Mouse (Mus musculus) T-cell, adult 2 months (primary cell): ENCODE results near the gene Spg20.
A peak's percentile ranks its signal among the peaks of the same experiment; 100 is the strongest.

Source experiments
- DNase-seq: peaks from one replicate; pipeline ENCODE4 v3.0.0; 2022; ENCODE audit warnings: low spot score

Spg20 gene

GRCm38 (mm10) chr3:55111935-55112709 lies at the start of gene Spg20:
Gene Spg20, plus strand, starts transcription at chr3:55112108.
- peak; percentile 88 for DNase-seq

GRCm38 (mm10) chr3:55062653-55063052 lies 49.3 kb upstream of the Spg20 start:
- DNase-seq: no peak

DNA sequence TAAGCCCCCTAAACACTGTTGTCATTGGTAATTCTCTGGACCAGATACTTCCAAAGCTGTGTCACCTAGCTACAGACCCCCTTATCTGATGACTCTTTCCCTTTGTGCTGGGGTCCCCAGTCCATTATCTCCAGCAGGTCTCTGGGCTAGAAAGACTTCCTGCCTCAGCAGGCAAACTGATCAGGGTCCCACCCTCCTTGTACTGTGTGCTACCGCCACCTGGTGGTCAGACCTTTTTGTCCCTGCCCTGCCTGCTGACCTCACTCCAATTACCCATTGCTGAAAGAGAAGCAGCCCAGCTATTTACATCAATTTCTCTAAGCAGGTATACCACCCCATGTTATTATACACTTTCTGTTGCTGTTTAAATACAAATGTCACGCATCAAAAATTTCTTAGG lies 47.5 kb upstream of the Spg20 start:
- peak; percentile 11 for DNase-seq

- DNase-seq: no peak
Measured at GRCm38 (mm10) chr3:55065738-55066665, 45.9 kb upstream of the Spg20 start.

GRCm38 (mm10) chr3:55066666-55067023 lies 45.3 kb upstream of the Spg20 start:
- no peak for DNase-seq

GRCm38 (mm10) chr3:55067791-55068434 lies 44.0 kb upstream of the Spg20 start:
- DNase-seq: no peak

GRCm38 (mm10) chr3:55074576-55075293 lies 37.2 kb upstream of the Spg20 start:
- no peak for DNase-seq

- DNase-seq: no peak
Measured at GRCm38 (mm10) chr3:55075294-55075648, 36.6 kb upstream of the Spg20 start.

DNA sequence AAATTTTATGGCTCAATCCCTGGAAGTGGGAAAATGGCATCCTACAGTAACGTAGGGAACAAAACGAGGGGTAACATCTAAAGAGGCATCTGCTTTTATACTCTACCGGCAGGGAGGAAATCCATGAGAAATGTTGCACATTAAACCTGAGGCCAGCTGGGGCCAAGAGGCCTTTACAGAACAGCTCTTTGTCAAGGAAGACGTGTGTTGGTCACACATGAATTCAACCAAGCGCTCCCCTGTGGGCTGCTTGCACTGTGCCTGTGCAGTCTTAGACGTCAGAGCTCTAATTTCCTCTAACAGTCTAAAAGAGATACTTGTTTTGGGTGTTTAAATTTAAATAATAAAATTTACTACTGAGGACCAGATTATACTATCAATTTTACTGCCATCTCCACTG lies 33.7 kb upstream of the Spg20 start:
- DNase-seq: no peak

DNA sequence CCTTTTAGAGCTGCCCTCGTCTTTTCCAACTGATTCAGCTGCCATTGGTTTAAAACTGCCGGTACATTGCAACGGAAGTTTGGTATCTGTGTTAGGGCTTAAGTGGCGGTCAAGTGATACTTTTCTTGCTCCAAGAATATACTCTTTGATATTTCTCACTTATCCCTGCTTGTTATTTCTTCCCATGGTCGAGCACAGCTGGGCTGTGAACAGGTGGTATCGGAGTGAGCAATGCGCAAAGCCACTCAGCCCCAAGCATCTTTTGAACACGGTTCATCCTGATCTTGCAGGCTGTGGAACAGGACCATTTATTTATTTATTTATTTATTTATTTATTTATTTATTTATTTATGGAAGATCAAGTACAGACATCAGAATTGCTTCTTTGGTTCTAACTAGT lies 32.3 kb upstream of the Spg20 start:
- DNase-seq: no peak

- DNase-seq: peak; percentile 28
Measured at GRCm38 (mm10) chr3:55080055-55080454, 31.9 kb upstream of the Spg20 start.

- no peak for DNase-seq
Measured at GRCm38 (mm10) chr3:55084781-55085180, 27.1 kb upstream of the Spg20 start.

DNA sequence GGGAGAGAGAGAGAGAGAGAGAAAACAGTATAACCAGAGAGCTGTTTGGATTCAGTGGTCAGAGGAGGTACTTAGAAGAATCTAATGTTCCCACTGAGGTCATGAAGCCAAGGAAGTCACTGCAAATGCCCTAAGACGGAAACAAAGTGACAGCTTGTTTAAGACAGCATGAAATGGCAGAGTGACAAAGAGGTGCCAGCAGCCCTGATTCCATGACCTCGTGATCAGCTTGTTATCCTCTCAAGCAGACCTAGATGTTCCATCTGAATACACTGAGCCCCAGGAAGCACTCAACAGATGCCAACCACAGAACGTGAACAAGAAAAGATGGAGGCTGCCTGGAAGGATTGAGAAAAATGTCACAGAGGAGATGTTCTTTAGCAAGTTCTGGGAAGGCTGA lies 26.2 kb upstream of the Spg20 start:
- no peak for DNase-seq

DNA sequence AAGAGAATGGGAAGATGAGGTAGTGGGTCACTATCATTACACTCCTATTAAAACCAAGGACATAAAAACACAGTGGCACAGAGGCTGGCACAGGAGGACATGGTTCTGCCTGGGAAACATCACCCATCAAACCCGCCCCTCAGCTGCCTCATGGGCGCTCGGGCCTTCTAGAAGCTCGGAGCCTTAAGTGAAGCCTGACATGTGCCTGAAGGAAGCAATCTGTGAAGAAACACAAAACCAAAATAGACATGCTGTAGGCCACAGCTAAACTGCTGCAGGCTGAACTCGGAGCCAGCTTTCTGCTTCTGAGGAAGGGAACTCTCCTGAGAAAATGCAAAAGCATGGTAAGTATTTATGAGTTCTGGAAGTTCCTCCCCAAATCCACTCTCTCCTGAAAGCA lies 25.0 kb upstream of the Spg20 start:
- DNase-seq: no peak

GRCm38 (mm10) chr3:55087360-55087759 lies 24.5 kb upstream of the Spg20 start:
- DNase-seq: no peak

GRCm38 (mm10) chr3:55088359-55088758 lies 23.5 kb upstream of the Spg20 start:
- DNase-seq: no peak

DNA sequence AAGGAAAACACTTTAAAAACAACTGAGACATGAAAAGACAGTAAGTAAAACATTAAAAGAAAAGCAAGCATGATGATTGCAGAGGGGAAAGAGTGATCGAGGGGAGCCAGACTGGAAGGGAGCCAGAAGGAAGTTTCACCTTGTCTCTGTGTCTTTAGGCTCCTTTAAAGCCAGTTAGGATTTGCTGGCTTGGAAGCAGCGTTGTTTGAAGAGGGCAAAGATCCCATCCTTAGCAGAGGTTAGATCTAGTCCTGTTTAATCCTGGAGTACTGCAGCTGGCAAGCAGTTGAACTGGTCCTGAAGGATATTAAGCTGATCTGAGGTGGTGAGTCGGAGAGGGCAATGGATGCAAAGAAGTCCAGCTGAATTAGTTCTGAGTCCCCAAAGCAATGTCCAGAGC lies 23.1 kb upstream of the Spg20 start:
- no peak for DNase-seq

GRCm38 (mm10) chr3:55089291-55089690 lies 22.6 kb upstream of the Spg20 start:
- DNase-seq: no peak

DNA sequence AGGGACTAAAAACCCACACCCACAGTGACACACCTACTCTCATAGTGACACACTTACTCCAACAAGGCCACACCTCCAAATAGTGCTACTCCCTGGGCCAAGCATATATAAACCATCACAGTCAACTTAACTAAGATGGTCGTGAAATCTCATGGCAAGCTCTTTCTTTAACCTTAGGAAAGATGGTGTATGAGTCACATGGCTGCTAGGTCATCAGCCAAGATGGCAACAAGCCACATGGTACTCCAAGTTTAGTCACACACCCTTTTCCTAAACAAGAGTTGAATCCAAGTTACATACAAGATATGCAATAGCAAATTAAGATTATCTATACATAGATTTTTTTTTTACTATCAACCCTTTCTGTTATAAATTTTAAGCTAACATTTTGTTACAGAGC lies 18.7 kb upstream of the Spg20 start:
- no peak for DNase-seq

DNA sequence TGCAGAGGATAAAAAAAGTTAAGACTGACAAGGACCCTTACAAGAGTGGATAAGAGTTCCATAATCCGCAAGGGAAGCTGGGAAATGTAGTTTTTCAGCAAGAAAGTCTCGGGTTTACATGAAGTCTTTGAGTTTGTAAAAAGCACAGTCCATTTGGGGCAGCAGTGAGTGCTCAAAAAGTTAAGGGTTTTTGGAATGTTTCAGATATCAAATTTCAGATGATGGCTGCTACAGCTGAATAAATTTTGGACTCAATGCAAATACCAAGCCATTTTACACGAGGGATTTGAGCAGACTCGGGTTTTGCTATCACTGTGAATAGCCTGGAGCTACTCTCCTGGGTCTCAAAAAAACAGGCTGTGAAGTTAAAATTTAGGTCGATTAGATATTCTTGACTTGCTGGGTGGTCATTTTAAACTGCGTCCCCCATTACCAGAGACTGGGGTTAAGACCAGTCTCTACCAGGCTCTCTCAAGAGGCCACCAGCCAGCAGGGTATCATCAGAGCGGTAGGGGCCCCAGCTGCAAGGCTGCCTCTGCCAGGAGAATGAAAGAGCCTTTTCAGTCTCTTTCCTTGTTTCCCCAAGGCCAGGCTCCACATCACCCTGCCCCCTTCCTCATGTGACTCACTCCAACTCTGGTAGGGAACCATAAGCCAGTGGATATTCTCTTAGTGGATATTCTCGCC lies 15.8 kb upstream of the Spg20 start:
- no peak for DNase-seq

DNA sequence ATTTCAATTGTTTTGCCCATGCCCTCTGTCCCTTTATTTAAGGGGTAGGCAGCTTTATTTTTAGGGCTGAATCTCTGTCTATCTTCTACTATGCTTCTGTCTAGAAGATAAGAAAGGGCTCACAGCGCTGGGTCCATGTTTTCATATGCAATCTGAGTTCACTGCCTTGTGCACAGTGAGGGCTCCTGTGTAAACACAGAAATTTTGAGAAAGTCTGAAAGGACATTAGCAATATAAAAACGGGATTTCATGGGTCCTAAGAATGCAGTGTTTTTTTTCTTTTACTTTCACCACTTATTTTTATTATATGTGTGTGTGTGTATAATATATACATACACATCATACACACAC lies 15.3 kb upstream of the Spg20 start:
- DNase-seq: no peak

- no peak for DNase-seq
Measured at GRCm38 (mm10) chr3:55097186-55097585, 14.7 kb upstream of the Spg20 start.
